Mouse (Mus musculus) limb, embryonic 15.5 days (tissue): ENCODE data around the gene Comt. TPM values are rescaled to one million over a fixed set of nuclear protein-coding genes. Genes with fewer than 3 reads are reported as not detected.
A peak's percentile ranks its signal among the peaks of the same experiment; 100 is the strongest.

Experiments used
- ATAC-seq: fragments of 200-750 bp; cut with Nextera tagmentation; 2 replicates; pipeline ENCODE4 v1.8.0; 2017; ENCODE audit warnings: low read depth, moderate TSS enrichment; ENCODE audit not compliant: insufficient number of reproducible peaks, low FRiP score, low TSS enrichment
- H3K27ac ChIP-seq: fragments of 300-500 bp; sonication (generic); 2 replicates; pipeline ENCODE4 v1.5.1; 2015; ENCODE audit warnings: moderate library complexity, mild to moderate bottlenecking, inconsistent platforms
- H3K27me3 ChIP-seq: fragments of 300-500 bp; sonication (generic); 2 replicates; pipeline ENCODE4 v1.6.1; 2015; ENCODE audit warnings: inconsistent platforms
- H3K36me3 ChIP-seq: fragments of 300-500 bp; sonication (generic); 2 replicates; pipeline ENCODE4 v1.6.1; 2015; ENCODE audit warnings: inconsistent platforms
- H3K4me1 ChIP-seq: fragments of 300-500 bp; sonication (generic); 2 replicates; pipeline ENCODE4 v1.6.1; 2015; ENCODE audit warnings: inconsistent platforms
- H3K4me2 ChIP-seq: fragments of 300-500 bp; sonication (generic); 2 replicates; pipeline ENCODE4 v1.6.1; 2015; ENCODE audit warnings: mild to moderate bottlenecking, inconsistent platforms
- H3K4me3 ChIP-seq: fragments of 300-500 bp; sonication (generic); 2 replicates; pipeline ENCODE4 v1.5.1; 2015; ENCODE audit warnings: mild to moderate bottlenecking, inconsistent platforms
- H3K9ac ChIP-seq: fragments of 300-500 bp; sonication (generic); 2 replicates; pipeline ENCODE4 v1.6.1; 2015; ENCODE audit warnings: inconsistent platforms
- H3K9me3 ChIP-seq: fragments of 300-500 bp; sonication (generic); 2 replicates; pipeline ENCODE4 v1.6.1; 2016; ENCODE audit warnings: inconsistent platforms
- WGBS: fragments of 180-500 bp; shearing (Covaris S2); methylation state at CpG from one replicate; pipeline ENCODE4 v1.1.7; 2015; 5-methylcytosine and 5-hydroxymethylcytosine counted together
- polyA plus RNA-seq: library from polyadenylated mRNA; unstranded; fragments of >200 nt; fragmentation: Nextera tagmentation; extraction: Ambion mirVana; gene quantifications from 2 replicates; pipeline ENCODE4 v1.2.1, GENCODE M21; 2015

Comt gene
- polyA plus RNA-seq, 1 experiment from 2014 or later, result 119 TPM

DNA sequence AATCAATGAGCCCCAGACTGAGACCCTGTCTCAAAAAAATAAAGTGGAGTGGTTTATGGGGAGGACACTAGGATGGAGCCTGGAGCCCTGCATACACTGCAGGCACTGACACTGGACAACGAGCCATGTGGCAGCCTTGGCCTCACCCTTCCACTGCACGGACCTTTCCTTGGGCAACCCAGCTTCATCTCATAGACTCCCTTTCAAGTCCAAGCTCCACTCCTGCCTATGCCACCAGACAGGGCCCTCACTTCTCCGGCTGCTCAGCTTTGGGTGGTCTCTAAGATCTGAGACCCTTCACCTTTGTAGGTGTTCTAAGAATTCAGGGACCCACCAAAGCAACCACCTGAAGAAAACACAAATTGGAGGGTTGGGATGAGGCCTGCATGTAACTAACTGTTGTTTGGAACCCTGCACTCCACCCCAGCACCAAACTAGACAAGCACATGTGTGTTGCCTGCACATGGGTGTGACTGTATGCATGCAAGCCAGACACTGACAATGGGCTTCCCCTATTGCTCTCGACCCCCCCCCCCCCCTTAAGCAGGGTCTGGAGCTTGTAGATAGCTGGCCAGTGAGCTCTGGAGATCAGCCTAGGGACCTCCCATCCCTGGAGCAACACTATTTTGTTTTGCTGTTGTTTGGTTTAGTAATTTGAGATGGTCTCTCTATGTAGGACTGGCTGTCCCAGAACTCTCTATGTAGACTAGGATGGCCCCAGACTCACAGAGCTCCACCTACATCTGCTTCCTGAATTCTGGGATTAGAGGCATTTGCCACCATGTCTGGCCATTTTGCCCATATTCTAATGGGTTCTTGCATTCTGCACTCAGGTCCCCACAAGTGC, 7.7 kb downstream of the Comt start:
- H3K27ac ChIP-seq, result no peak overlapping the region
- no peak overlapping the region for H3K4me3 ChIP-seq
- no peak overlapping the region for H3K9ac ChIP-seq
- peaks cover 19% of the 10 kb centered on the region for H3K4me1 ChIP-seq
- H3K9me3 ChIP-seq, result no peaks in the 10 kb centered on the region
- no peaks in the 10 kb centered on the region for H3K27me3 ChIP-seq
- peaks cover 26% of the 10 kb centered on the region; the same call in 1 of the 2 replicates for H3K36me3 ChIP-seq
- WGBS, result 83% methylated on average over 4 of the region's 4 CpGs
- no peak overlapping the region for H3K4me2 ChIP-seq
- no peak for ATAC-seq

DNA sequence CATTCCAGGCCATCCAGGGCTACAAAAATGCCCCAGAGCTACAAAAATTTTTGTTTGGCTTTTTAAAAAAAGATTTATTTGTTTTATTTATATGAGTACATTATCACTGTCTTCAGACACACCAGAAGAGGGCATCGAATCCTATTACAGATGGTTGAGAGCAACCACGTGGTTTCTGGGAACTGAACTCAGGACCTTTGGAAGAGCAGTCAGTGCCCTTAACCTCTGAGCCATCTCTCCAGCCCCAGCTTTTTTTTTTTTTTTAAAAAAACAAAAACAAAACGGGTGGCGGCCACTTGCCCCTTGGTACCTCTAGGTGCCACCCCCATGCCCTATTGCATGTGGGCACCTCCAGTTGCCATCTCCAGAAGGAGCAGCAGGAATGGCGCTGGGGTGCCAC, 9.2 kb downstream of the Comt start:
- ATAC-seq, result no peak
- no peak overlapping the region for H3K9ac ChIP-seq
- peaks cover 11% of the 10 kb centered on the region for H3K4me1 ChIP-seq
- no peak overlapping the region for H3K4me2 ChIP-seq
- 89% methylated on average over 5 of the region's 5 CpGs for WGBS
- no peak overlapping the region for H3K27ac ChIP-seq
- H3K4me3 ChIP-seq, result no peak overlapping the region
- H3K9me3 ChIP-seq, result no peaks in the 10 kb centered on the region
- H3K27me3 ChIP-seq, result no peaks in the 10 kb centered on the region
- peaks cover 28% of the 10 kb centered on the region; the same call in 1 of the 2 replicates for H3K36me3 ChIP-seq

DNA sequence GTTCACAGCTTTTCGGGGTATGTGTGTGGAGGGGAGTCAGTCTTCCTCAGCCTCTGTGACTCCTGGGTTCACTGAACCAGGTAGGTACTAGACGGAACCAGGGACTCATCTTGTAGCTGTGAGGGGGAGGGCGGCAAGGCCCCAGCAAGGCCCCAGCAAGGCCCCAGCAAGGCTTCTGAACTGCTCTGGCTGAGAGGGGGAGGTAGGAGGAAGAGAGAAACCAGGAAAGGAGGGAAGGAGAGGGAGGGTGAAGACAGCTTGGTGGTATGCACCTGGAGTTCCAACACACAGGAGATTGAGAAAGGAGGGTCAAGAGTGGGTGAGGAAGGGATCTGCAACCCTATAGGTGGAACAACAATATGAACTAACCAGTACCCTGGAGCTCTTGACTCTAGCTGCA, 9.8 kb downstream of the Comt start:
- Histone ChIP-seq H3K4me1 (peaks cover 11% of the 10 kb centered on the region), H3K9ac (no peak overlapping the region), H3K27ac (peak overlapping the region; percentile 81), H3K4me2 (no peak overlapping the region), H3K36me3 (peaks cover 33% of the 10 kb centered on the region; the same call in 1 of the 2 replicates), H3K9me3 (no peaks in the 10 kb centered on the region), H3K4me3 (no peak overlapping the region), H3K27me3 (no peaks in the 10 kb centered on the region)
- no peak for ATAC-seq
- WGBS, result 82% methylated on average over 3 of the region's 3 CpGs

DNA sequence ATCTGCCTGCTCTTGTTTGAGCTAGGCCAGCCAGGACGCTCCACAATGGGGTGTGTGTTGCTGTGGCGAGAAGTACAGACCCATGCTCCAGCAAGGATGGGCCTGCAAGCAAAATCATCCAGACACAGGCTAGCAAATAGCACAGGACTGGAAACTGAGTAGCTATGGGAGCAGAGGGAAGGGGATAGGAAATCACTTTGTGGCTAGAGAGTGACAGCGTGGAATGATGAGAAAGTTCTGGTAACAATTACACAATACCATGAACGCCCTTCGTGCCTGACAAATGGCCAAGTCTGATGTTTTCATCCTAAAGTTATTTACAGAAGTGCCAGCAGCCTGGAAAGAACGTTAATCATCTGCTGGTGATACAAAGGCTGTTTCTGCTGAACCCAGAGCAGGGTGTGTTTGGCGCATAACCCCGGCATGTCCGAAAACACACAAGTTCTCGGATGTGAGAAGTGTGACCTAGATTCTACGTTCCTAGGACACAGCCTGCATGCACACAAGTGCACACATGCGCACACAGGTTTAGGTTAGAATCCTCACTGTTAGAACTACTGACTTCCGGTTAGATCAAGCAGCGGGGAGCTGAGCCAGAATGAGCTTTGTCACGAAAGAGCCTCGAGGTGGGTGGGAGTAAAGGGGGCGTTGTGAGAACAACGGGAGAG, 10.4 kb downstream of the Comt start:
- Histone ChIP-seq H3K36me3 (peaks cover 40% of the 10 kb centered on the region; the same call in 1 of the 2 replicates), H3K27me3 (no peaks in the 10 kb centered on the region), H3K4me3 (no peak overlapping the region), H3K9ac (no peak overlapping the region), H3K4me2 (no peak overlapping the region), H3K4me1 (peaks cover 11% of the 10 kb centered on the region), H3K27ac (peak overlapping the region; percentile 81), H3K9me3 (no peaks in the 10 kb centered on the region)
- peak; percentile 42; the same call in 1 of the 2 replicates for ATAC-seq
- WGBS, result 43% methylated on average over 18 of the region's 18 CpGs

DNA sequence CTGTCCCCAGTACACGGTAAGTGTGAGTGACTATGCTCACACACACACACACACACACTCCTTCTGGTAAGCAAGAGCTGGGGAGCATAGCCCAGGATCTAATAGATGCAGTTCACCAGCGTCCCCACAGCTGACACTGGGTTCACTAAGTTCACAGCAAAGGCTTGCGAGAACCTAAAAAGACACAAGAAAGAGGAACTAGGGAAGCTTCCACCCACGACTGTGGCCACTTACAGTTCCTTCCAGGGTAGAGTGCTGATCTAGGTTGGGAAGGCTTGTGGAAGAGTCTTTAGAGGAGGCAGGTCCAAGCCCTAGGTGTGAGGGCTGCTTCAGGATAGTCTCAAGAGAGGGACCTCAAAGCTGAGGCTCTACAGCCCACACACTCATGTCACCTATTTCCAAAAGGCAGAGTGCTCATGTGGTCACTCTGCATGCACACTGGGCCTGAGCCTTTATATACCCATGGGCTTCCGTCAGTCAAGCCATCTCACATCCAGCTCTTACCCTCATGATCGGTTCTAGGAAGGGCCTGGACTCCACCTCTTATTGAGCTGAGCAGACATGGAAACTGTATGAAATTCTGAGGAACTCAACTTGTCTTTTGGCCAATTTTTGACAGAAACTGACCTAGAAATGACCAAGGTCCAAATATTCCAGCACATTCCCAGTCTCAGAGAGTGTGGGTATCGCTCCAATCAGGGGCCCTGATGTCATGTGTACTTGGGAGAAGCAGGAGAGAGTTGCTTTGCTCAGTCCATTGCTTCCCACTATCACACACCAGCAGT, 13.4 kb downstream of the Comt start:
- no peak overlapping the region for H3K27ac ChIP-seq
- no peak overlapping the region for H3K4me3 ChIP-seq
- H3K27me3 ChIP-seq, result no peaks in the 10 kb centered on the region
- no peak overlapping the region for H3K4me2 ChIP-seq
- H3K9ac ChIP-seq, result no peak overlapping the region
- H3K9me3 ChIP-seq, result no peaks in the 10 kb centered on the region
- H3K4me1 ChIP-seq, result peaks cover 11% of the 10 kb centered on the region
- no peak for ATAC-seq
- peaks cover 60% of the 10 kb centered on the region for H3K36me3 ChIP-seq
- 86% methylated on average over 7 of the region's 7 CpGs for WGBS

DNA sequence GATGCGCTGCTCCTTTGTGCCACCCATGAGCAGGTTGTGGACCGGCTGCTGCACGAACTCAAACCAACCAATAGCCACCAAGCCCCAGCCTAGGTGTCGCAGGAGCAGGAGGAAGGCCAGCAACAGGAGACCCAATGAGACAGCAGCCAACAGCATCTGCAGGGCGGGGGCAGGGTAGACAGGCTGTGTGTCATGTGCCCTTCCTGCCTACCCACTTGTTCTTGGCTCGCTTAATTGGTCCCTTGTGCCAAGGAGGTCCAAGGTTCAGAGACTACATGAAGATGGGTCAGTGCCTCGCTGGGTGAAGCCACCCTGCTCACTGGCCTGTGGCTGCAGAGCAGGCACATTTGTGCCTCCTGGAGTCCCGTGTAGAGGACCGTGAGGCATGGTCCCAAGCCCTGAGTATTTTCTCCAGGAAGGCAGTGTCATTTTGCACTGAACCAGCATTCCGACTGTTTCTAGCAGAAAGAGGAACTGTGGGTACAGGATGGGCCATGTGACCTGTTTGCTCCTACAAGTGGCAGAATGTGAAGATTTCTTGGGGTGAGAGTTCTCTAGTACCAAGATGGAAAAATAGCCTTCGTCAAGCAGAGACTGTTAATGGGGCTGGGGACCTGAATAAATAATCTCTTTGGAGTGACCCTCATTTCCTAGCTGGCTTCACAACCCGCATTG, 14.7 kb downstream of the Comt start:
- Histone ChIP-seq H3K27ac (no peak overlapping the region; the same call in 1 of the 2 replicates), H3K4me3 (no peak overlapping the region), H3K27me3 (no peaks in the 10 kb centered on the region), H3K4me2 (no peak overlapping the region), H3K9me3 (no peaks in the 10 kb centered on the region), H3K36me3 (peaks cover 63% of the 10 kb centered on the region), H3K4me1 (peaks cover 16% of the 10 kb centered on the region), H3K9ac (no peak overlapping the region)
- no peak for ATAC-seq
- WGBS, result 78% methylated on average over 12 of the region's 12 CpGs

DNA sequence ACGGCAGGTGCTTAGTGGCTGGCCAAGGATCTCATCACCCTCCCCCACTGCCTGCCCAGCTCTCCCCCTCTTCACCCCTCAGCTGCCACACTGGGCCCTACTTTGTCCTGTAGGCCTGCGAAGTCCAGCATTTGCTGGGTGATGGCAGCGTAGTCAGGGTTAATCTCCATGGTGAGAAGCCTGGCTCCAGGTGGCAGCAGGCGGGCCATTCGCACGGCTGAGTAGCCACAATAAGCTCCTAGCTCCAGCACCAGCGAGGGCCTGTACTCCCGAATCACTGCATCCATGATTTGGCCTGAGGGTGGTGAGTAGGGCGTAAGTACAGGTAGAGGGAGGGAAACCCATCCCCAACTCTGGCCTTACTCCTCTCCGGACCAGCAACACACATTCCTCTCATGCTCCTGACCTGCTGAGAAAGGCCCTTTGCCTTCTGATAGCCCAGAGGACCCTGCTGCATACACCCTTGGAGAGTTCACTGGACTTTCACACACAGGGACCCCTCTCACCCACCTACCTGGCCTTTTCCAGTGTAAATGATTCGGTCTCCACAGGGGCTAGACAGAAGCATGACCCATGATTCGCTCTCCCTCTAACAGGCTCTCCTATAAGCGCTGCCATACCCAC, 15.5 kb downstream of the Comt start:
- Histone ChIP-seq H3K27ac (no peak overlapping the region), H3K4me3 (no peak overlapping the region), H3K27me3 (no peaks in the 10 kb centered on the region), H3K9me3 (no peaks in the 10 kb centered on the region), H3K4me1 (peaks cover 11% of the 10 kb centered on the region; the same call in 1 of the 2 replicates), H3K36me3 (peaks cover 65% of the 10 kb centered on the region), H3K9ac (no peak overlapping the region), H3K4me2 (no peak overlapping the region)
- WGBS, result 78% methylated on average over 13 of the region's 13 CpGs
- no peak for ATAC-seq

DNA sequence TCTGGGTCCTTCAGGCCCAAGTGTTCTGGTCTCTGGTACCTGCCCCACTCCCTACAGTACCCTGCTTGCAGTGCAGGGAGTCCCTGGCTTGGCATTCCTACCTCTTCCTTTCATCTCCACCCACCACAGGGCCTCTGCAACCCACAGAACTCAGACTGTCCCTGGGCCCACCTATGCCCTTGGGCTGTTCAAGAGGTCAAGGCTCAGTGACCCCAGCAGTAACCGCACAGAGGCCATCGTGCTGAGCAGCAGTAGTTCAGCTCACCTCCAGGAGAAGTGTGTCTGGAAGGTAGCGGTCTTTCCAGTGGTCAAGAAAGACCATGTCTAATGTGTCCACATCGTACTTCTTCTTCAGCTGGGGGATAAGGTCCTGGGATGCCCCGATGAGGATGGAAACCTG, 16.2 kb downstream of the Comt start:
- H3K4me1 ChIP-seq, result peaks cover 14% of the 10 kb centered on the region
- no peak overlapping the region for H3K4me2 ChIP-seq
- H3K9me3 ChIP-seq, result no peaks in the 10 kb centered on the region
- H3K27ac ChIP-seq, result no peak overlapping the region
- 75% methylated on average over 5 of the region's 5 CpGs for WGBS
- no peak overlapping the region for H3K4me3 ChIP-seq
- no peak overlapping the region for H3K9ac ChIP-seq
- H3K27me3 ChIP-seq, result no peaks in the 10 kb centered on the region
- ATAC-seq, result no peak
- H3K36me3 ChIP-seq, result peaks cover 64% of the 10 kb centered on the region

DNA sequence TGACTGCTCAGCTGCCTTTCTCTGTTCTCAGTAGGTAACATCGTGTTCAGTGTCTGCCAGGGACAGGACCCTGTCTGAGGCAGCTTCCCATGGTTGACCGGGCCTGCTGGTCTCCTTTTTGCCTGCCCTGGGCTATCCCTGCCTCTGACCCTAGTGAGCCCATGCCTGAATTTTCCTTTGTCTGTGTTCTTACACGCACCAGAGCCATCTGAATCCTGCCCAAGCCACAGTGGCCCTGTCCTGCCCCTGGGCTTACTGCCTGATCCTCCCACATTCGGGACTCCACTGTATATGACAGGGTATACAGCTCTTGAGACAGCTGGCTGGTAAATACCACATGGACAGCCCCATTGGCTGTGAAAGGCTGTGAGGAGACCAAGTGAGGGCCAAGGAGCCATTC, 16.9 kb downstream of the Comt start:
- Histone ChIP-seq H3K27me3 (no peaks in the 10 kb centered on the region), H3K4me1 (peaks cover 15% of the 10 kb centered on the region), H3K27ac (no peak overlapping the region), H3K4me3 (no peak overlapping the region), H3K9ac (no peak overlapping the region), H3K4me2 (no peak overlapping the region), H3K9me3 (no peaks in the 10 kb centered on the region), H3K36me3 (peaks cover 68% of the 10 kb centered on the region)
- ATAC-seq, result no peak
- 68% methylated on average over 4 of the region's 4 CpGs for WGBS

DNA sequence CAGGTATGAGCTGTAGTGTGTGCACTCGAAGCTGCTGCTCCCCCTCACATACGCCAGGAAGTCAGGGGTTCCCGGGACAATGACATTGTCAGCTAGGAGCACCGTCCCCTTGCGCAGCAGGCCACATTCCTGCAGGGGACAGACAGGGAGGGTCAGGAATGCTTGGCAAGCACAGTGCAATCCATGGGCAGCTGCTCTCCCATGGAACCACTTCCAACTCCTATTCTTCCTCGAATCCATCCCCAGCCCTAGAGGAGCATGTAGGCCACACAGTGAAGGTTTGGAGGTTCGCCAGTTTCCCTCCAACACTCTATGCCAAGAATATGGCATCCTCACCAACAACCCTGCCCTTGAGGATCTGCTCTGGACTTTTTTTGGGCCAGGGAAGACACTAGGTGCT, 18.7 kb downstream of the Comt start:
- H3K4me1 ChIP-seq, result peaks cover 15% of the 10 kb centered on the region
- no peak overlapping the region for H3K9ac ChIP-seq
- no peak overlapping the region for H3K4me2 ChIP-seq
- WGBS, result 63% methylated on average over 7 of the region's 7 CpGs
- no peak overlapping the region; the same call in 1 of the 2 replicates for H3K27ac ChIP-seq
- H3K4me3 ChIP-seq, result no peak overlapping the region
- peaks cover 76% of the 10 kb centered on the region for H3K36me3 ChIP-seq
- no peaks in the 10 kb centered on the region for H3K27me3 ChIP-seq
- no peak for ATAC-seq
- H3K9me3 ChIP-seq, result no peaks in the 10 kb centered on the region

DNA sequence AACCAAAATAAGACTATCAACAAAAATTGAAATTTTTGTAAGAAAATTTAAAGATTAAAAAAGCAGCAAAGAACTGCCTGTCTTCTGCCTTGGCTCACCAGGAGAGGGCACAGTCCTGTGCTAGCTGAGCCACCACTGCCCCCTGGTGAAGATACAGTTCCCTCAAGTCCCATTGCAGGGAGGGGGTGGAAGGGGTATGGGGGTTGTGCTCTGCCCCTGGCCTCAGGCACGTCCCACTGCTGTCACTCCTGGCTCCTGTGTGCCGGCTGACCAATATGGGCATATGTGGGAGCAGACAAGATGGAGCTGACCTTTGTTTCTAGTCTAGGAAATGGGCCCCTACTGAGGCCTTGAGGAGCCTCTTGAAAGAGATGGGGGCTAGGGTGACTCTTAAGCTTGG, 20.4 kb downstream of the Comt start:
- ATAC-seq, result no peak
- no peak overlapping the region for H3K27ac ChIP-seq
- no peaks in the 10 kb centered on the region for H3K9me3 ChIP-seq
- no peaks in the 10 kb centered on the region for H3K27me3 ChIP-seq
- no peak overlapping the region for H3K4me3 ChIP-seq
- no peak overlapping the region for H3K4me2 ChIP-seq
- H3K9ac ChIP-seq, result no peak overlapping the region
- 28% methylated on average over 2 of the region's 2 CpGs for WGBS
- H3K4me1 ChIP-seq, result peaks cover 15% of the 10 kb centered on the region
- H3K36me3 ChIP-seq, result peaks cover 76% of the 10 kb centered on the region
